Mouse (Mus musculus) MEL (cell line): ENCODE measurements around the gene Aspscr1. TPM values are rescaled to one million over a fixed set of nuclear protein-coding genes. Genes with fewer than 3 reads are reported as not detected.

Experiments
- DNase-seq: peaks from one replicate; pipeline ENCODE4 v3.0.0; 2011; ENCODE audit warnings: low read depth, low spot score
- H3K27ac ChIP-seq: 2 replicates; pipeline ENCODE4 v1.5.1; 2012; ENCODE audit warnings: low read depth, mild to moderate bottlenecking, control low read depth, low read length, moderate library complexity; ENCODE audit not compliant: control insufficient read depth
- H3K27me3 ChIP-seq, 2 experiments: fragments of 150-350 bp in 1 of 2; sonication (generic) in 1 of 2; 2 replicates each; pipeline ENCODE4 v1.6.1; 2012; ENCODE audit warnings: low read length in 2 of 2, mild to moderate bottlenecking in 2 of 2, improper control_type of control experiment in 1 of 2, moderate library complexity in 1 of 2; ENCODE audit not compliant: insufficient read depth in 2 of 2, control insufficient read depth in 1 of 2
- H3K36me3 ChIP-seq, 2 experiments: 2 replicates each; pipeline ENCODE4 v1.6.1; 2012 to 2014; ENCODE audit warnings: low read length in 2 of 2, improper control_type of control experiment in 1 of 2, inconsistent platforms in 1 of 2, mild to moderate bottlenecking in 1 of 2; ENCODE audit not compliant: insufficient read depth in 2 of 2, control insufficient read depth in 1 of 2
- H3K4me1 ChIP-seq, 2 experiments: fragments of 150-350 bp in 1 of 2; sonication (generic) in 1 of 2; 2 replicates each; pipeline ENCODE4 v1.6.1; 2012; ENCODE audit warnings: low read length in 2 of 2, improper control_type of control experiment in 1 of 2, mild to moderate bottlenecking in 1 of 2; ENCODE audit not compliant: insufficient read depth in 2 of 2, control insufficient read depth in 1 of 2
- H3K4me3 ChIP-seq, 2 experiments: fragments of 150-350 bp in 1 of 2; sonication (generic) in 1 of 2; 2 replicates each; pipeline ENCODE4 v1.5.1; 2012; ENCODE audit warnings: low read depth in 2 of 2, low read length in 2 of 2, mild to moderate bottlenecking in 2 of 2, moderate library complexity in 2 of 2, control low read depth in 1 of 2, improper control_type of control experiment in 1 of 2; ENCODE audit not compliant: control insufficient read depth in 1 of 2, insufficient read depth in 1 of 2
- H3K79me2 ChIP-seq: 2 replicates; pipeline ENCODE4 v1.6.1; 2012; ENCODE audit warnings: mild to moderate bottlenecking, low read length, moderate library complexity; ENCODE audit not compliant: control insufficient read depth, poor library complexity, insufficient read depth
- H3K9ac ChIP-seq: 2 replicates; pipeline ENCODE4 v1.6.1; 2012; ENCODE audit warnings: low read depth, mild to moderate bottlenecking, control low read depth, low read length, moderate library complexity; ENCODE audit not compliant: control insufficient read depth, poor library complexity, severe bottlenecking
- H3K9me3 ChIP-seq: fragments of 150-350 bp; sonication (generic); replicated peaks from 2 replicates; pipeline ENCODE4 v1.6.1; 2012; ENCODE audit warnings: mild to moderate bottlenecking, low read length, improper control_type of control experiment, moderate library complexity; ENCODE audit not compliant: insufficient read depth
- BHLHE40 ChIP-seq: IDR thresholded peaks from 2 replicates; pipeline ENCODE4 v1.6.1; 2012; ENCODE audit warnings: low read depth, mild to moderate bottlenecking, inconsistent platforms, low read length, improper control_type of control experiment, borderline replicate concordance
- CHD2 ChIP-seq: IDR thresholded peaks from 2 replicates; pipeline ENCODE4 v1.6.1; 2011; ENCODE audit warnings: low read length, improper control_type of control experiment
- CTCF ChIP-seq, 3 experiments: IDR thresholded peaks in 2 of 3; conservative IDR thresholded peaks in 1 of 3; 2 replicates each; pipeline ENCODE4 v1.5.1; 2011 to 2012; ENCODE audit warnings: low read length in 3 of 3, low read depth in 2 of 3, mild to moderate bottlenecking in 2 of 3, improper control_type of control experiment in 1 of 3, inconsistent platforms in 1 of 3, mixed read lengths in 1 of 3, moderate library complexity in 1 of 3; ENCODE audit not compliant: control insufficient read depth in 1 of 3, insufficient read depth in 1 of 3, poor library complexity in 1 of 3, severe bottlenecking in 1 of 3
- ELF1 ChIP-seq: IDR thresholded peaks from 2 replicates; pipeline ENCODE4 v1.6.1; 2014; ENCODE audit warnings: low read depth, mild to moderate bottlenecking, inconsistent platforms, low read length, improper control_type of control experiment, moderate library complexity
- EP300 ChIP-seq, 2 experiments: IDR thresholded peaks; 2 replicates each; pipeline ENCODE4 v1.6.1; 2011; ENCODE audit warnings: improper control_type of control experiment in 2 of 2, low read length in 2 of 2, low read depth in 1 of 2, mild to moderate bottlenecking in 1 of 2
- ETS1 ChIP-seq: IDR thresholded peaks from 2 replicates; pipeline ENCODE4 v1.6.1; 2012; ENCODE audit warnings: low read depth, mild to moderate bottlenecking, inconsistent platforms, low read length, improper control_type of control experiment, moderate library complexity
- GABPA ChIP-seq: IDR thresholded peaks from 2 replicates; pipeline ENCODE4 v1.6.1; 2012; ENCODE audit warnings: low read depth, mild to moderate bottlenecking, inconsistent platforms, low read length, improper control_type of control experiment, moderate library complexity
- JUND ChIP-seq: IDR thresholded peaks from 2 replicates; pipeline ENCODE4 v1.6.1; 2011; ENCODE audit warnings: low read depth, mild to moderate bottlenecking, improper control_type of control experiment, low read length
- MAFK ChIP-seq: IDR thresholded peaks from 2 replicates; pipeline ENCODE4 v1.6.1; 2011; ENCODE audit warnings: low read depth, mild to moderate bottlenecking, low read length, improper control_type of control experiment, borderline replicate concordance
- MAX ChIP-seq: IDR thresholded peaks from 2 replicates; pipeline ENCODE4 v1.6.1; 2011; ENCODE audit warnings: low read length, improper control_type of control experiment
- MAZ ChIP-seq: IDR thresholded peaks from 2 replicates; pipeline ENCODE4 v1.6.1; 2012; ENCODE audit warnings: low read depth, mild to moderate bottlenecking, inconsistent platforms, low read length, improper control_type of control experiment
- MEF2A ChIP-seq: IDR thresholded peaks from 2 replicates; pipeline ENCODE4 v1.6.1; 2014; ENCODE audit warnings: low read depth, mild to moderate bottlenecking, inconsistent platforms, low read length, improper control_type of control experiment; ENCODE audit not compliant: poor library complexity, insufficient replicate concordance, severe bottlenecking; ENCODE audit errors: extremely low read depth
- MXI1 ChIP-seq: IDR thresholded peaks from 2 replicates; pipeline ENCODE4 v1.6.1; 2011; ENCODE audit warnings: mild to moderate bottlenecking, low read depth, low read length, improper control_type of control experiment
- MYB ChIP-seq: IDR thresholded peaks from 2 replicates; pipeline ENCODE4 v1.6.1; 2011; ENCODE audit warnings: mild to moderate bottlenecking, low read depth, low read length, improper control_type of control experiment
- MYC ChIP-seq: IDR thresholded peaks from 2 replicates; pipeline ENCODE4 v1.6.1; 2011; ENCODE audit warnings: low read depth, mild to moderate bottlenecking, low read length, improper control_type of control experiment, moderate library complexity
- NELFE ChIP-seq: IDR thresholded peaks from 2 replicates; pipeline ENCODE4 v1.6.1; 2011; ENCODE audit warnings: low read depth, low read length, improper control_type of control experiment
- NRF1 ChIP-seq: IDR thresholded peaks from 2 replicates; pipeline ENCODE4 v1.6.1; 2014; ENCODE audit warnings: low read depth, mild to moderate bottlenecking, inconsistent platforms, low read length, improper control_type of control experiment, moderate library complexity; ENCODE audit not compliant: poor library complexity, insufficient read depth, severe bottlenecking
- POLR2AphosphoS5 ChIP-seq: IDR thresholded peaks from 2 replicates; pipeline ENCODE4 v1.6.1; 2012; ENCODE audit warnings: low read depth, borderline replicate concordance, mild to moderate bottlenecking, inconsistent platforms, low read length, moderate library complexity, mixed read lengths
- RAD21 ChIP-seq: IDR thresholded peaks from 2 replicates; pipeline ENCODE4 v1.6.1; 2011; ENCODE audit warnings: mild to moderate bottlenecking, low read depth, low read length, improper control_type of control experiment
- RCOR1 ChIP-seq: IDR thresholded peaks from 2 replicates; pipeline ENCODE4 v1.6.1; 2012; ENCODE audit warnings: low read depth, mild to moderate bottlenecking, inconsistent platforms, low read length, improper control_type of control experiment
- SIN3A ChIP-seq: IDR thresholded peaks from 2 replicates; pipeline ENCODE4 v1.6.1; 2012; ENCODE audit warnings: low read length, improper control_type of control experiment, inconsistent platforms
- TBP ChIP-seq: IDR thresholded peaks from 2 replicates; pipeline ENCODE4 v1.8.0; 2011; ENCODE audit warnings: low read depth, low read length, improper control_type of control experiment
- TCF12 ChIP-seq: IDR thresholded peaks from 2 replicates; pipeline ENCODE4 v1.6.1; 2014; ENCODE audit warnings: low read depth, mild to moderate bottlenecking, inconsistent platforms, low read length, improper control_type of control experiment, moderate library complexity
- UBTF ChIP-seq: IDR thresholded peaks from 2 replicates; pipeline ENCODE4 v1.6.1; 2012; ENCODE audit warnings: low read depth, mild to moderate bottlenecking, inconsistent platforms, low read length, improper control_type of control experiment, moderate library complexity, borderline replicate concordance; ENCODE audit not compliant: insufficient read depth
- USF2 ChIP-seq, 2 experiments: IDR thresholded peaks; 2 replicates each; pipeline ENCODE4 v1.6.1; 2011 to 2012; ENCODE audit warnings: improper control_type of control experiment in 2 of 2, low read length in 2 of 2, borderline replicate concordance in 1 of 2, inconsistent platforms in 1 of 2, low read depth in 1 of 2, mild to moderate bottlenecking in 1 of 2; ENCODE audit not compliant: insufficient read depth in 1 of 2
- ZC3H11A ChIP-seq: IDR thresholded peaks from 2 replicates; pipeline ENCODE4 v1.6.1; 2012; ENCODE audit warnings: low read depth, mild to moderate bottlenecking, inconsistent platforms, low read length, improper control_type of control experiment
- polyA plus RNA-seq, 2 experiments: library from polyadenylated mRNA; stranded (reverse) in 1 of 2; unstranded in 1 of 2; fragments of >175 nt in 1 of 2; fragments of >200 nt in 1 of 2; gene quantifications; 2 replicates each; pipeline versions ENCODE4 v1.2.1 to v1.2.4; 2012; ENCODE audit warnings: low replicate concordance in 2 of 2, low read depth in 1 of 2; ENCODE audit not compliant: insufficient read length in 2 of 2, insufficient read depth in 1 of 2, missing spikeins in 1 of 2
- total RNA-seq: library from RNA; depleted of rRNA; stranded (reverse); fragments of 300-350 nt; gene quantifications from 2 replicates; pipeline ENCODE4 v1.2.3, GENCODE M21; 2012

Gene Aspscr1
- total and polyA plus RNA-seq, 3 experiments = 36.2 to 72.5 TPM; not detected in 1

DNA sequence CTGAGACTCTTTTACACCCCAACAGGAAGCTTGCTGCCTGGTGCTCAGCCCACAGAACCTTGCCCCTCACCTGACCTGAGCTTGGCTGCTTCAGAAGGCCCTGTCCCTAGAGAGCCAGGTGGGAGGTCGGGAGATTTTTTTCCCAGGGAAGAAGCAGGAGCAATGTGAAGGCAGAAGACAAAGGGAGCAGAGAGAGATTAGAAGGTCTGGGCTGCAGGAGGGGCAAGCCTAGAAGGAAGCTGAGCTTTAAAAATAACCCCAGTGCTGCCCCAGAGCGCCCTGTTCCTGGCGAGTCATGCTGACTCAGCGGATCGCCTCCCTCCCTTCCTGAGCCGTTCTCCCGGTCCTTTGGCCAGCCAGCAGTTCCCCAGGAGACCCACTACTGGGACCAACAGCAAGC, 42.9 kb upstream of the Aspscr1 start:
- peaks cover 60% of the 10 kb centered on the region for H3K79me2 ChIP-seq
- peak; percentile 64 for DNase-seq
- H3K9me3 ChIP-seq = no peaks in the 10 kb centered on the region
- H3K27ac ChIP-seq = peak overlapping the region; percentile 19; the same call in 1 of the 2 replicates
- no peaks in the 10 kb centered on the region for H3K27me3 ChIP-seq
- peaks cover 19 to 43% of the 10 kb centered on the region in 2 experiments for H3K4me1 ChIP-seq
- no peak overlapping the region for H3K4me3 ChIP-seq
- peak overlapping the region; percentile 98; the same call in 1 of the 2 replicates for H3K9ac ChIP-seq
- TF ChIP-seq MAX (no peak), TCF12 (0 out of 2 replicates have a peak, but pooled peaks have one; percentile 21), CHD2 (no peak), BHLHE40 (no peak), MAFK (peak; percentile 98), NRF1 (no peak), GABPA (peak; percentile 96), CTCF (IDR thresholded peaks at IDR 0.05 in 2 of 3, conservative IDR thresholded peaks at IDR 0.05 in 1 of 3; ENCODE audit: control insufficient read depth in 1 of 3, insufficient read depth in 1 of 3, low read depth in 2 of 3, low read length in 3 of 3, poor library complexity in 1 of 3, severe bottlenecking in 1 of 3) (no peak), MYB (no peak), MAZ (no peak), ETS1 (peak; percentile 27; the same call in 1 of the 2 replicates), TBP (no peak), MYC (no peak), USF2 (IDR thresholded peaks at IDR 0.05; ENCODE audit: borderline replicate concordance in 1 of 2, insufficient read depth in 1 of 2, low read depth in 1 of 2, low read length in 2 of 2) (no peak), EP300 (IDR thresholded peaks at IDR 0.05; ENCODE audit: low read depth in 1 of 2, low read length in 2 of 2) (peak in 1 of 2 experiments; percentile 36; a peak in 1 of 4 replicates), MXI1 (no peak), JUND (no peak), SIN3A (no peak), NELFE (no peak), ELF1 (0 out of 2 replicates have a peak, but pooled peaks have one; percentile 17)
- peaks cover 3 to 34% of the 10 kb centered on the region in 2 experiments; a peak in 3 of 4 replicates for H3K36me3 ChIP-seq

DNA sequence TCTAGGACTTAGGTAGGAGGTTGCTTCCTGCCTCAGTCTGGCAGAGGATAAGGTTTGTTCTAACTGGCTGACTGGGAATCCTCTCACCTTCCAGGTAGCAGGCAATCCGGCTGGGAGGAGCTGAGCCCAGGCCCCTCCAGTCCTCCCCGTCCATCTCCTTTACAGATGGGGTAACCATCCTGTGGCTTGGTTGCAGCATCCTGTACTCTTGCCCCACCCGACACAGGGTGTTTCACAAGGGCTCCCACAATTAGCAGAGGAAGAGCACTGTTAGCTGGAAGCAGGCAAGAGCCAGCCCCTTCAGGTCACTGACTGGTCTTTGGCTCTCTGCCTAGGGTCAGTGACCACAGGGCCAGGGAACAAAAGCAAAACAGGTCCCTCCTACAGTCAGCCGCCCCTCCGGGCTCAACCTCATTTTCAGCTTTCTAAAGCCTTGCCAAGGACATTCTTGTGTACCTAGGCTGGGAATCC, 42.3 kb upstream of the Aspscr1 start:
- Histone ChIP-seq H3K27me3 (no peaks in the 10 kb centered on the region), H3K9me3 (no peaks in the 10 kb centered on the region), H3K9ac (peak overlapping the region; percentile 98), H3K36me3 (peaks cover 3 to 31% of the 10 kb centered on the region in 2 experiments; a peak in 3 of 4 replicates), H3K79me2 (peaks cover 57% of the 10 kb centered on the region), H3K4me1 (peaks cover 19 to 38% of the 10 kb centered on the region in 2 experiments), H3K27ac (peak overlapping the region; percentile 2; the same call in 1 of the 2 replicates), H3K4me3 (no peak overlapping the region)
- no peak for DNase-seq
- TF ChIP-seq TCF12 = no peak
- TF ChIP-seq SIN3A = no peak
- no peak for TF ChIP-seq MAZ
- TF ChIP-seq POLR2AphosphoS5 = no peak
- TF ChIP-seq ZC3H11A = no peak
- TF ChIP-seq BHLHE40 = no peak
- no peak for TF ChIP-seq RAD21
- TF ChIP-seq RCOR1 = no peak
- no peak for TF ChIP-seq MEF2A
- no peak for TF ChIP-seq UBTF
